Mouse (Mus musculus): ENCODE measurements around the gene Unc5b.

Unc5b gene

DNA sequence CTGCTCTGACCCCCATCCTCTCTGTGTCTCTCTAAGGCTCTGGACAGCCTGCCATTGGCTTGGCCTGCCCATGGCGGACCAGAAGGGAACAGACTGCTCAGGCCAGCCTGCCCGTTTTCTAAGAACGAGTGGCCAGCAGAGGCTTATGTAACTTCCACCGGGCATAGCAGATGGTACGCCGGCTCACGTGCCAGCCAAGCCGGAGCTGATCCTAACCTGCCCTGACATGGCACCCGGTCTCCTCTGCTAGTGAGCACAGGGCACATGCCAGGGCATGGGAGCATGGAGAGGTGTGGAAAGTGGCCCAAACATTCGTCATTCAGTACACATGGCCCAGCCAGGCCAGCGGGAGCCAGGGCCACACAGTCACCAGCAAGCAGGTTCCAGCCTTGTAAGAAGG, 10.8 kb downstream of the Unc5b start:
- no peak for DNase-seq (ENCODE audit: low spot score)

- no peak for DNase-seq (ENCODE audit: low spot score)
Measured at GRCm38 (mm10) chr10:60819654-60820192, 11.7 kb downstream of the Unc5b start.

DNA sequence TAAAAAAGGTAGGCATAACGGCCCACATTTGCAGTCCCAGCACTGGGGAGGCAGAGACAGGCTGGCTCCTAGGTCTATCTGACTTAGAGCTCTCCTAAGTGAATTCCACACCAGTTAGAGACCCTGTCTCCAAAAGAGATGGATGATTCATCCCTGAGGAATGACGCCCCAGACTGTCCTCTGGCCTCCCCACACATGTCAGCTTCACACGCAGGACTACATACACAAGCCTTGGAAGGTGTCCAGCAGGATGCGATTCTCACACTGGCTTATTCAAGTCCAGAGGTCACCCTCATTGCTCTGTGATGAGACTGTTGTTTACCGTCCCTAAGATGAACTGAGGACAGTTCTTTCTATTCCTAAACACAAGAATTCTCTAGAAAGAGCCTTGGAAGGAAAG, 12.2 kb downstream of the Unc5b start:
- DNase-seq (ENCODE audit: low spot score), result no peak

DNA sequence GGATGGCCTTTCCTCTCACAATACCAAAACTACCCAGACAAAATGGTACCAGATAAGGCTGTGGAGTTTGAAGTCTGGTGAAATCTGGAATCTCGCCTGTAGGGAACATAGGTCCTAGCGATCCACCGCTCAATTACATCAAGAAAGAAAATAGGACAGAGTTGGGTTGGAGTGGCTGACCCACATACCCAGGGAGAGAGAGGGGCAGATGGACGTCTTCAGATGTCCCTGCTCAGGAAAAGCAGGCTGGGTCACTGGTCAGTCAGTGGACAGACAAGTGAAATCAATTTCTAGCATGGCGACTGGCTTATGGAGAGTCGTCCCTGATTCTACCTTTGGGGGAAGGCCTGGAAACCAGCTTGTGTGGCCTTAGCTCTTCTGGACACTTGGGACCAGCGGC, 12.7 kb downstream of the Unc5b start:
- DNase-seq (ENCODE audit: low spot score), result no peak

- DNase-seq (ENCODE audit: low spot score), result no peak
Measured at GRCm38 (mm10) chr10:60817868-60818267, 13.5 kb downstream of the Unc5b start.

GRCm38 (mm10) chr10:60816872-60817648, 14.3 kb downstream of the Unc5b start:
- peak; percentile 56 for DNase-seq (ENCODE audit: low spot score)

- DNase-seq (ENCODE audit: low spot score), result no peak
Measured at GRCm38 (mm10) chr10:60815855-60816254, 15.5 kb downstream of the Unc5b start.

DNA sequence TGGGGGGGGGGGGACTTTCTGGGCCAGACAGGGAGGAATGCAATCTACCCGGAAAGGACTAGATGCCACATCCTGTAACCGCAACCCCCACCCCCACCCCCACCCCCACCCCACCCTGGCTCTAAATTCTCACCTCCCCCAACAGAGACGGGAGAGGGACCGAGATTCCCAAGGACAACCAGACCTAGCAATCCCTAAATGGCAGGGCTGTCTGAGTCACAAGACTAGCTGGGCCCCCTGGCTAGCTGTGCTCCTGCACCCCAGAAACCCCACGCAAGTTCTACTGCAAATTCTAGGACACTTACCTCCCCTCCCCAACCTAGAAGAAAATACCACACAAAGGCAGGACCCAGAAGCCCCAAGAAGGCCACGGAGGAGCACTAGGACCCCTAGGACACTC, 16.3 kb downstream of the Unc5b start:
- DNase-seq (ENCODE audit: low spot score), result no peak

DNA sequence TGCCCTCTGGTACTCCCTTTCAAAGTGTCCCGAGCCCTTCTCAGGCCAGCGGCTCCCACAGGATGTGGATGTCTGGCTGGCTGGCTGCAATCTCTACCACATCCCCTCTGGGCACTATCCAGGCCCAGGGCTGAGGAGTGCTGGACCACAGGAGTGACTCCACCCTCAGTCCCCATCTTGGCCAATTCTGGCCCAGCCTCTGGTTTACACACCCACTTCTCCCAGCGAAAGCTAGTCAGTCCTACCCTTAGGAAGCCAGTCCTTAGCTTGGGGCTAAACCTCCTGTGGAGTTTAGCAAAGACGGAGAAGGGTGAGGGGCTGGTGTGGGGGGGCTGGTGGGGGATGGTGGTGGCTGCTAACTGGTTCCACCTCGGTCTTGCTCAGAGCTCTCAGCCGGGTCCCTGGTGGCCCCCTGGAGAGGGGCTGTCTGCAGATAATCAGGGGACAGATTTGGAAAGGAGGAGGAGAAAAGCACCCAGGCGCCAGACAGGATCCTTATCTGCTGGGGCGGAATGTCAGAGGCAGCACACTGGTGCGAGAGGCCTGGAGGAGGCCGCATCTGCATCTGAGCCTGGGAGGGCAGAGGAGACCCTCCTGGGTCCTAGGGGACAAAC, 16.8 kb downstream of the Unc5b start:
- no peak for DNase-seq (ENCODE audit: low spot score)

GRCm38 (mm10) chr10:60813606-60814005, 17.8 kb downstream of the Unc5b start:
- DNase-seq (ENCODE audit: low spot score), result no peak

DNA sequence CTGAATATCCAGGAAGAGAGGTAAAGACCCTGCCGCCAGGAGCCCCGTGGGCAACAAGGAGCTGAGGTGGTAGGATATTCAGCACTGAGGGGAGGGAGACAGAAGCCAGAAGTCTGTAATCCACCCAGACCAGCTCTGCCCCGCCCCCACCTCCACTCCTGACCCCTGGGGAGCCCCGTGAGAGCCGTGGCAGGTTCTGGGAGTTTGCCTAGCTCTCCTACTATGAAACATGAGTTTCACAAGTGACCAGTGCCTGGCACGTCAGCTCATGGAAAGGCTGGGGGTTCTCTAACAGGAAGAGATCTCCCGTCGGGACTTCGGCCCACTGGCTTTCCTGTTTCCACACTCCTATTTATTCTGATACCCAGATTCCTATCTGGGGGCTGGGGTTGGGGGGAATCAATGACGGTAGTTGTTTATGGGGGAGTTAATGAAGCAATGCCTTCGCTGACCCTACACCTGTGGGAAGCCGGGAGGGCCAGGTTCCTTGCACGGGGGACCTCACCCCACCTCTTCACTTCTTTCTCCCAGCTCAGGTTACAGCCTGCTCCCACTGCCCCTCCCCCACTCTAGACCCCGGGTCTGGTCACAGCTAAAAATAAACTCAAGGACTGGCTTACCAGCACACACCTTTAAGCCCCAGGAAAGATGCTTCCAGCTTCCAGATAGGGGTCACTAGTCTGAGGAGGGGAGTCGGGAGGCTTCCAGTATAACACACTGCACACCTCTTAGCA, 19.4 kb downstream of the Unc5b start:
- DNase-seq (ENCODE audit: low spot score), result no peak

DNA sequence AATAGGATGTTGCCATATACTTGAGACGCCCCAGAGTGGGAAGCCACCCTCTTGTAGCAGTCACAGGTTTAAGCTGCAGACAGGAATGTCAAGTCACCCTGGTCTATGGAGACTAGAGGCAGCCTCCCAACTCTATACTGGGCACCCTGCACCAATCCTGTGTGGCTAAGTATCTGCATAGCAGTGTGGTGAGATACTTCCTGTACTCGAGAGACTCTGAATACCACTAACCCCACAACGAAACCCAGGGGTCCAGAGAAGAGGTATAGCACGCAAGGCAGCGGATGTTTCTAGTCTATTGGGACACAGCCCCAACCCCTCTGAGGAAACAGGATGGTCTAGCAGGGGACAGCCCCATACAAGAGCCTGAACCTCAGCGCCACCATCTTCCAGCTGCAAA, 22.9 kb downstream of the Unc5b start:
- DNase-seq (ENCODE audit: low spot score), result no peak

GRCm38 (mm10) chr10:60807531-60808185, 23.7 kb downstream of the Unc5b start:
- DNase-seq (ENCODE audit: low spot score), result no peak

DNA sequence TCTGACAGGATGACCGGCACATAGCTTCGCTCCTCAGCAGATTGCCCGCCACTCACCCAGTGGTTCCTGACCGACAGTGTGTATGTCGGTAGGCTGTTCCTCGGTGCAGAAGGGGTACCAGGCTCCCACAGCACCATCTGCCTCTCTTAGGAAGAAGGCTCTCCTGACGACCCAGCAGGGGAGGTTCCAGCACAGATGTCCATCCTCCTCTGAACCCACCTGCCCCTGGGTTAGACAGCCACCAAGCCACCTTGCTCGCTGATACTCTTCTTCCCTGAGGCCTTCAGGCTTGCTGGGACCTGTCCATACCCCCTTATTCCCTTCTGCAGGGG, 25.2 kb downstream of the Unc5b start:
- no peak for DNase-seq (ENCODE audit: low spot score)

DNA sequence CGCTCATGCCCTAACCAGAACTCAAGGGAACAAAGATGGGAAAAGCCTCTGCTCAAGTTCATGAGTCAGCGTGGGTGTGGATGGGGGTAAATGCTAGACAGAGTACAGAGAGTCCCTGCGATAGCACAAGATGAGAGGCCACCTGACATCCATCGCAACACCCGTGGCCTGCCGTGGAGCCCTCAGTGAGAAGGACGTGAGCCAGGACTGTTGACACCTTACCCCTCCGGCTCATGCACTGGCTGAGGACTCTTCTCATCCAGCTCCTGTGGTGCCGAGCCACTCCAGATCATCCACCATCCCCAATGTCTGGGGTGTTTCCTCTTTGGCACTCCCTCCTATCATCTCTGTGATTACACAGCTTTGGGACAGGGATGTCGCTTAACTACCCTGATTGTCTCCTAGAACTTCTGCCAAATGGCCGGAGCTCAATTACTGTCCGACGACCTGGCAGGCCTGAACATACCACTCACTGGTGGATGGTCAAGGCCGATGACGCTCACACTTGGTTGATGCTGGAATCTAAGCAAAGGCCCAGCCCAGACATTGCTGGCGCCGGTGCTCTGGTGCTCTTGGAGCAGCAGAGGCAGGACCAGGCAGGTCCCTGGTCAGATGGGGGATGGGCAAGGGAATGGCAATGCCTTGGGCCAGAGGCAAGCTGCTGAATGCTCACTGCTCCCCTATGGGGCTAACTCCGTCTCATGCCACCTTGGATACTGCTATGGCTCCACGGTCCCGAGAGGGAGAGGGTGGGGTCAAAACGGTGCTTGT, 25.8 kb downstream of the Unc5b start:
- DNase-seq (ENCODE audit: low spot score), result no peak

- no peak for DNase-seq (ENCODE audit: low spot score)
Measured at GRCm38 (mm10) chr10:60804865-60805264, 26.5 kb downstream of the Unc5b start.

DNA sequence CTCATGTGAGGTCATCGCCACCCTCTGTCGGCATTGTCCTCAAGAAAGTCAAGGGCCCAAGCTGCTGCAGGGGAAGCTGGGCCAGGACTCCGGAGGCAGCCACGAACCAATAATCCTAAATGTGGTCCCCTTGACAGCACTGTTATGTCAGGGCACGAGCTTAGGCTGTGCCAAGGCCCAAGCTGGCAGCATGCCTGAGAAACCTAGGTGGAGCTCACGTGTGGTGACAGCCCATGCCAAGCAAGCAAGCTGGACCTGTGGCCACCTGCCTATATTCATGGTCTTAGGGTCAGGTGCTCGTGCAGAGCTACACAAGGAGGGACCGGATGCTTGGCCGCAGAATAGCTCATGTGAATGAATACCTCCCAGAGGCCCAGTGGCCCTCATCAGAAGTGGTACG, 27.4 kb downstream of the Unc5b start:
- DNase-seq (ENCODE audit: low spot score), result no peak

GRCm38 (mm10) chr10:60801898-60802412, 29.4 kb downstream of the Unc5b start:
- no peak for DNase-seq (ENCODE audit: low spot score)

DNA sequence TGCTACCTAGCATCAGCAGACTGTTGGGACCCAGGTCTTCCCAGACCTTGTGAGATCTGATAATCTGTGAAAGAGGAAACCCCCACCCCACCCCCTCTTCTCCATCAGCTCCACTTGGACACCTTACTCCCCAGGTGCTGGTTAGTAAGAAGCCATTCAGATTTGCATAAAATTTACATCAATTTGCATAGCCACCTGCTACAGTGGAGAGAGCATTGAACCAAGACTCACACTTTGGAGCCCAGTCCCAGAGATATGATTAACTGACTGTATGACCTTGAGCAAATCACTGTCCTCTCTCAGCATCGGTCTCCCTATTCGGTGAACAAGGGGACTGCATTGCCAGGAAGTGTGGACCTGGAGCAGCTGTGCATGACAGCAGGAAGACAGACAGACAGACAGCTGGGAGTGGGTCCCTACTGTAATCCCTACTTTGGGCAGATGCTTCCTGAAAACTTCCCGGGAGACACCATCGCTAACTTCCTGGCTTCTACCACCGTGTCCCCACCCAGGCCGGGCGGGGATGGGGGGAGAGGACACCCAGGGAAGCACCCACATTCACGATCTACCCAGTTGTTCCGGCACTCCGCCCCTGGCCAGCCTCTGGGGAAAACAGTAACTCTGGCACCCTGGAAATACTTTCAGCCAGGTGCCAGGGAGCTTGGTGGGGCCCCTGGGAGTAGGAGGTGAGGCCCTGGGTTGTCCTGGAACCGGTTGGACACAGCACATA, 30.0 kb downstream of the Unc5b start:
- DNase-seq (ENCODE audit: low spot score), result no peak

DNA sequence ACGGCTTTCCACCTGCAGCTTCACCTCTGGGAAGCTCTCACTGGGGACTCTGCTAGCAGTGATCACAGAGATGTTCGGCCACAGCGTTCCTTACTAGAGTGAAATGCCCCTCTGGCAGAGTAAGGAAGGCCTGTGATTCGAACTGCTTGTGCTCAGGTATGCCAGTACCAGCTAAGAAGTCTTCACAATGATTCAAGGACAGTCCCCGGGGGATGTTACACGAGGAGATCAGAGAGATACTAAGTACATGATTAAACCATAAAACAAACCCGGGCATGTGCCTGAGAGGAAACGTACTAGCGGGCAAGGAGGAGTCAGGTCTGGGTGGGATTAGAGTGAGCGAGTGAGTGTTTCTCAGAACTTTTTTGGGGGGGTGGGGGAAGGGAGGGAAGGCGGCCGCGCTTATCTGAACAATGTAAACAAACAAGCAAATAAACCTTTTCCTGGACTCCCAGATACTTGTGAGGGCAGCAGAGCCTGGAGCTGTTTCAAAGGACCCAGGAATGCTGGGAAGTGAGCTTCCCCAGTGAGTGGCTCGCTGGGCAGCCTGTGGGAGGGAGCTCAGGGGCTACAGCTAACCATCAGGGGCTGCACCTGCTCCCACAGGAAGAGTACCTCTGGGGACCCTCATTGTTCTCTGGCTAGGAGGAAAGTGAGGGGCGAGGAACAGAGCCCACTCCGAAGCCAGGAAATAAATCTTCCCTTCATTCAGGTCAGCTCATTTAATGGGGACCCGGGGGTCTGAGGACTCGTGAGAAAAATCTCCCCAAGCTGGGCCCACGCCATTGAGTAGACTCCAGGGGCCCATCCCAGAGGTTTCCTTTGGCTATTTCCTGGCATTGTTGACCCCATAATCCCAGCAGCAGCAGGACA, 30.9 kb downstream of the Unc5b start:
- no peak for DNase-seq (ENCODE audit: low spot score)
